Mouse (Mus musculus): ENCODE data around the gene Sfmbt2. TPM values are rescaled to one million over a fixed set of nuclear protein-coding genes. Genes with fewer than 3 reads are reported as not detected.
A peak's percentile ranks its signal among the peaks of the same experiment; 100 is the strongest.
"Not testable (repeated sequence)": the region's sequence is repeated elsewhere in the genome, so short reads cannot be mapped to it uniquely, and the experiment has no call there.

The Sfmbt2 gene
- polyA plus RNA-seq, 1 experiment from 2014 or later: 9.1 TPM

DNA sequence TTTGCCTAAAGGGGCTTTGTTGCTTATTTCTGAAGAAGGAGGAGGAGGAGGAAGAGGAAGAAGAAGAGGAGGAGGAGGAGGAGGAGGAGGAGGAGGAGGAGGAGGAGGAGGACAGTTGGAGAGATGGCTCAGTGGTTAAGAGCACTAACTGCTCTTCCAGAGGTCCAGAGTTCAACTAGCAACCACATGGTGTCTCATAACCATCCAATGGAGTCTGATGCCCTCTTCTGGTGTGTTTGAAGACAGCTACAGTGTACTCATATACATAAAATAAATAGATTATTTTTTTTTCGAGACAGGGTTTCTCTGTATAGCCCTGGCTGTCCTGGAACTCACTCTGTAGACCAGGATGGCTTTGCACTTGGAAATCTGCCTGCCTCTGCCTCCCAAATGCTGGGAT is 26.2 kb upstream of the Sfmbt2 start:
- not testable (repeated sequence) for ATAC-seq (ENCODE audit: low read depth); H3K4me2 ChIP-seq (ENCODE audit: low read depth, low read length); H3K9ac ChIP-seq (replicated peaks; ENCODE audit: low read depth, low read length); H3K36me3 ChIP-seq (ENCODE audit: control insufficient read depth, insufficient read depth, low read length); H3K27ac ChIP-seq (ENCODE audit: low read depth, low read length); H3K4me1 ChIP-seq (ENCODE audit: control insufficient read depth, insufficient read depth, low read length); H3K9me3 ChIP-seq (ENCODE audit: control insufficient read depth, low read length); H3K27me3 ChIP-seq (ENCODE audit: control insufficient read depth, insufficient read depth, low read length); H3K4me3 ChIP-seq (ENCODE audit: low read depth, low read length)
- 88% methylated on average over 1 of the region's 1 CpGs for WGBS

DNA sequence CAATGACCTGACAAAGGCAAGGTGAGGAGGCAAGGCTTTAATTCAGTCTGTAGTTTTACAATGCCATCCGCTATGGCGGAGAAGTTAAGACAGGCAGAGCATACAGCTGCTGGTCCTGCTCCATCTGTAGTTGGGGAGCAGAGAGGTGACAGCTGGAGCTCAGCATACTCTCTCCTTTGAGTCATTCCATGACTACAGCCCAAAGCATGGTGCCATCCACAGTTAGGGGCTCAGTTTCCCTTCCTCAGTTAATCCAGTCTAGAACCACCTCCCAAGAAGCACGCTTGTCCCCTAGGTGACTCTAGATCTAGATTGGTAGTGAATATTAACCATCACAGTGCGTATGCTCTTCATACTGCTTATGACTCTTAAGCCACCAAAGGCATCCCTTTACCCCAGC is 23.1 kb upstream of the Sfmbt2 start:
- Histone ChIP-seq H3K9ac (replicated peaks; ENCODE audit: low read depth, low read length) (no peak overlapping the region), H3K4me3 (ENCODE audit: low read depth, low read length) (no peak overlapping the region), H3K27me3 (ENCODE audit: control insufficient read depth, insufficient read depth, low read length) (no peaks in the 10 kb centered on the region), H3K36me3 (ENCODE audit: control insufficient read depth, insufficient read depth, low read length) (no peaks in the 10 kb centered on the region), H3K9me3 (ENCODE audit: control insufficient read depth, low read length) (no peaks in the 10 kb centered on the region), H3K4me1 (ENCODE audit: control insufficient read depth, insufficient read depth, low read length) (no peaks in the 10 kb centered on the region), H3K4me2 (ENCODE audit: low read depth, low read length) (no peak overlapping the region), H3K27ac (ENCODE audit: low read depth, low read length) (no peak overlapping the region)
- WGBS: 94% methylated on average over 4 of the region's 4 CpGs
- ATAC-seq (ENCODE audit: low read depth): no peak

DNA sequence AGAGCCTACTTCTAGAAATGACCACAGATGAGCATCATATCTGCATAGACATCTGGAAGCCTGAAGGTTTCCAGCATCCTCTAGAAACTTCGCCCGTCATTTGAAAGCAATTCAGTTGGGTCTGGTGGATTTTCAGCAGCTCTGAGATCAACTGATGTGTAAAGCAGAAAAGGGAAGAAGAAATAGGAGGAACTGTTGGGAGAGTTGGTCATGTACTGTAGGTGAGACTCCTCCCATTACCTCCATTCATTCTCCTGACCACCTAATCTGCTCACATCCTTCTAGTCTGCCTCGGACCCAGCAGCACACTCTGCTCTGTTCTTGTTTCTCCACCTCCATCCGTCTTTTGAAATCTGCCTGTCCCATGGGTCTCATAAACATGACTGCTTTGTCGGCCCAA is 22.3 kb upstream of the Sfmbt2 start:
- H3K4me2 ChIP-seq (ENCODE audit: low read depth, low read length): no peak overlapping the region
- no peaks in the 10 kb centered on the region for H3K27me3 ChIP-seq (ENCODE audit: control insufficient read depth, insufficient read depth, low read length)
- no peak for ATAC-seq (ENCODE audit: low read depth)
- H3K36me3 ChIP-seq (ENCODE audit: control insufficient read depth, insufficient read depth, low read length): no peaks in the 10 kb centered on the region
- H3K4me3 ChIP-seq (ENCODE audit: low read depth, low read length): no peak overlapping the region
- WGBS: 63% methylated on average over 5 of the region's 5 CpGs
- H3K9me3 ChIP-seq (ENCODE audit: control insufficient read depth, low read length): no peaks in the 10 kb centered on the region
- no peaks in the 10 kb centered on the region for H3K4me1 ChIP-seq (ENCODE audit: control insufficient read depth, insufficient read depth, low read length)
- no peak overlapping the region for H3K27ac ChIP-seq (ENCODE audit: low read depth, low read length)
- H3K9ac ChIP-seq (replicated peaks; ENCODE audit: low read depth, low read length): no peak overlapping the region

DNA sequence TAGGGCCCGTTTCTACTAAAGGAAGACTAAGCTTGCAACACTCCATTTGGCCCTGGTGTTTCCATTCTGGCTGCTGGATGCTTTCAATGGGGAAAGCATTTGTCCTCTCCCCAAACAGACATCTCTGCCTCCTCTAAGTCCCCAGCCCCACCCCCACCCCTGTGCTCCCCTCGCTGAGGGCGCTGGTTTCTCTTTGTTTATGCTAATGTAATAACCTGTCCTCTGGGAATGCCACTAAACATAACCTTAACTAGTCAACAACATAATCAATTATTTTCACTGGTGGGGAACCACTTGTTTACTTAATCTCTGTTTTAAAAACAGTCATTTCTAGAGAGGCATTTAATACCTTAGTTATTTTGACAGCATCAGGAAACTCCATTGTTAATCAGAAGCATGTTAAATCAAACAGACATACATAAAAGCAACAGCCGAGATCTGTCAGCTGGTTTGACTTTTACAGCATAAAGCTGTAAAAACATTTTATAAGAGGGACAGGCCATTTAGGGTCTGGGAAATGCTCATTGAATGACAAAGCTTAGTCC is 20.0 kb upstream of the Sfmbt2 start:
- 0 out of 2 replicates have a peak, but pooled peaks have one; percentile 24 for ATAC-seq (ENCODE audit: low read depth)
- no peak overlapping the region for H3K9ac ChIP-seq (replicated peaks; ENCODE audit: low read depth, low read length)
- no peaks in the 10 kb centered on the region for H3K27me3 ChIP-seq (ENCODE audit: control insufficient read depth, insufficient read depth, low read length)
- H3K9me3 ChIP-seq (ENCODE audit: control insufficient read depth, low read length): no peaks in the 10 kb centered on the region
- H3K4me1 ChIP-seq (ENCODE audit: control insufficient read depth, insufficient read depth, low read length): no peaks in the 10 kb centered on the region
- H3K4me2 ChIP-seq (ENCODE audit: low read depth, low read length): no peak overlapping the region
- no peak overlapping the region for H3K4me3 ChIP-seq (ENCODE audit: low read depth, low read length)
- no peak overlapping the region for H3K27ac ChIP-seq (ENCODE audit: low read depth, low read length)
- no peaks in the 10 kb centered on the region for H3K36me3 ChIP-seq (ENCODE audit: control insufficient read depth, insufficient read depth, low read length)
- WGBS: 14% methylated on average over 4 of the region's 4 CpGs

DNA sequence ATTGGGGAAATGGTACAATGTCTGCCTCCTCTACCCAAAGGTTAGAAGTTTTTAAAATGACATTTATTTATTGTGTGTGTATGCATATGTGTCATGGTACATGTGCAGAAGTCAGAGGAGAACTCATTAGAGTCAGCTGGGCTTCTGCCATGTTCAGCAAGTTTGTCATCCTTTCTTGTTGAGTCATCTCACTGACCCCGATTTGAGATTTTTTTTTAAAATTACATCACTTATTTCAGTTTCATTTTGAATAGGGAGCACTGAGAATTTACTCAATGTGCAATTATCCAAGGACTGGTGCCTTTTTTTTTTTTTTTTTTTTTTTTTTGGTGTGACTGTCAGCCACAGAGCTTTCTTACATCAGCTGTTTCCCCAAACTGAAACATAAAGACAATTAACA is 19.2 kb upstream of the Sfmbt2 start:
- Histone ChIP-seq H3K9me3 (ENCODE audit: control insufficient read depth, low read length) (no peaks in the 10 kb centered on the region), H3K4me1 (ENCODE audit: control insufficient read depth, insufficient read depth, low read length) (no peaks in the 10 kb centered on the region), H3K4me2 (ENCODE audit: low read depth, low read length) (no peak overlapping the region), H3K27ac (ENCODE audit: low read depth, low read length) (no peak overlapping the region), H3K27me3 (ENCODE audit: control insufficient read depth, insufficient read depth, low read length) (no peaks in the 10 kb centered on the region), H3K4me3 (ENCODE audit: low read depth, low read length) (no peak overlapping the region), H3K36me3 (ENCODE audit: control insufficient read depth, insufficient read depth, low read length) (no peaks in the 10 kb centered on the region), H3K9ac (replicated peaks; ENCODE audit: low read depth, low read length) (no peak overlapping the region)
- ATAC-seq (ENCODE audit: low read depth): no peak
- WGBS: 81% methylated on average over 1 of the region's 1 CpGs

DNA sequence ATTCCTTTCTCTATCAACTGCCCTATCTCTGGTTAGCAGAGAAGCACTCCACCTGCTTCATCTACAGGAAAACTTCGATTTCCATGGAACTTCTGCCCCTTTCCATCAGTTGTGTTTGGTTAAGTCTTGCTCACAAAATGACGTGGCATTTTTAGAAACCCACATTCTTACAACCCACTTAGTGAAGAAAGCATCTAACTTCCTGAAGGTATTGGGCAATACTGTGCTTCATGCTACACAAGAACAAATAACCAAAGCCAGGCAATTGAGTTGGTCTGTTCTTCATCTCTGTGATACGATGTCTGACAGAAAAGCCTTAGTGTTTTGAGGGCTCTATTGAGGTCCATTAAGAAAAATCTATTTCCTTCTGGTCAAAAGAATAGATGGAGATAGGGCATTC is 17.4 kb upstream of the Sfmbt2 start:
- H3K9me3 ChIP-seq (ENCODE audit: control insufficient read depth, low read length): no peaks in the 10 kb centered on the region
- H3K27ac ChIP-seq (ENCODE audit: low read depth, low read length): no peak overlapping the region
- no peaks in the 10 kb centered on the region for H3K36me3 ChIP-seq (ENCODE audit: control insufficient read depth, insufficient read depth, low read length)
- no peak overlapping the region for H3K4me2 ChIP-seq (ENCODE audit: low read depth, low read length)
- H3K27me3 ChIP-seq (ENCODE audit: control insufficient read depth, insufficient read depth, low read length): no peaks in the 10 kb centered on the region
- no peak for ATAC-seq (ENCODE audit: low read depth)
- WGBS: 75% methylated on average over 3 of the region's 3 CpGs
- H3K4me1 ChIP-seq (ENCODE audit: control insufficient read depth, insufficient read depth, low read length): no peaks in the 10 kb centered on the region
- no peak overlapping the region for H3K4me3 ChIP-seq (ENCODE audit: low read depth, low read length)
- no peak overlapping the region for H3K9ac ChIP-seq (replicated peaks; ENCODE audit: low read depth, low read length)

DNA sequence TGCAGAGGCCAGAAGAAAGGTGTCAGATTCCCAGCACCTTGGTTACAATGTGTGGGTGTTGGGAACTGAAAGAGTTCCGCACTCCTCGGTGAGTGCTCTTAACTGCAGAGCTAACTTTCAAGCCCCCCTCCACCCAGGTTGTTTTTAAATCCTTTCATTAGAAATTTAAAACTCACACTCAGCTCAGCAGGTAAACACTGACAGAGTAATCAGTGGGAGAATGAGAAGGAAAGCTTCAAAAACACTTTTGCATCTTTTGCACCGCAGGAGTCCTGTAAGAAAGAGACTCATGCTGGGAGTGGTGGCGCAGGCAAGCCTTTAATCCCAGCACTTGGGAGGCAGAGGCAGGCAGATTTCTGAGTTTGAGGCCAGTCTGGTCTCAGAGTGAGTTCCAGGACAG is 16.4 kb upstream of the Sfmbt2 start:
- Histone ChIP-seq H3K4me3 (ENCODE audit: low read depth, low read length) (no peak overlapping the region), H3K4me2 (ENCODE audit: low read depth, low read length) (no peak overlapping the region), H3K4me1 (ENCODE audit: control insufficient read depth, insufficient read depth, low read length) (no peaks in the 10 kb centered on the region), H3K36me3 (ENCODE audit: control insufficient read depth, insufficient read depth, low read length) (no peaks in the 10 kb centered on the region), H3K9me3 (ENCODE audit: control insufficient read depth, low read length) (no peaks in the 10 kb centered on the region), H3K9ac (replicated peaks; ENCODE audit: low read depth, low read length) (no peak overlapping the region), H3K27me3 (ENCODE audit: control insufficient read depth, insufficient read depth, low read length) (no peaks in the 10 kb centered on the region), H3K27ac (ENCODE audit: low read depth, low read length) (no peak overlapping the region)
- no peak for ATAC-seq (ENCODE audit: low read depth)
- WGBS: 52% methylated on average over 4 of the region's 4 CpGs

DNA sequence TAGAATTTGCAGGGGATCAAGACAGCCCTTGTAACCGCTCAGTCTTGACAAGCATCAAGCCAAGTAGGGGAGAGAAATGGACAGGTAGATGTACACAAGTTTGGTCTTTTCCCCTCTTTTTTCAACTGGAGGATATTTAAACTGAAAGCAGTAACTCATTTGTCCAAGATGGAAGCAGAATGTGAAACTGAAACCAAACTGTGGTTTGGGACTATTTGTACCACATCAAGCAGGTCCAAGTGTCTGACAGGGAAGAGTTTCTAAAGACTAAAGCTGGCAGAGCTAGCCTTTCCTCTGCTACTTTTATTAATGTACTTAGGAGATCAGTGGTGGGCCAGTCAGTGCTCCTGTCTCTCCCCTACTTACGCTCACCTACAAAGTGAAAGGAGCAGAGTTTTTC is 10.4 kb upstream of the Sfmbt2 start:
- Histone ChIP-seq H3K36me3 (ENCODE audit: control insufficient read depth, insufficient read depth, low read length) (no peaks in the 10 kb centered on the region), H3K27ac (ENCODE audit: low read depth, low read length) (no peak overlapping the region), H3K9me3 (ENCODE audit: control insufficient read depth, low read length) (no peaks in the 10 kb centered on the region), H3K4me3 (ENCODE audit: low read depth, low read length) (no peak overlapping the region), H3K4me1 (ENCODE audit: control insufficient read depth, insufficient read depth, low read length) (no peaks in the 10 kb centered on the region), H3K27me3 (ENCODE audit: control insufficient read depth, insufficient read depth, low read length) (no peaks in the 10 kb centered on the region), H3K4me2 (ENCODE audit: low read depth, low read length) (no peak overlapping the region), H3K9ac (replicated peaks; ENCODE audit: low read depth, low read length) (no peak overlapping the region)
- ATAC-seq (ENCODE audit: low read depth): no peak
- WGBS: 94% methylated on average over 2 of the region's 2 CpGs

DNA sequence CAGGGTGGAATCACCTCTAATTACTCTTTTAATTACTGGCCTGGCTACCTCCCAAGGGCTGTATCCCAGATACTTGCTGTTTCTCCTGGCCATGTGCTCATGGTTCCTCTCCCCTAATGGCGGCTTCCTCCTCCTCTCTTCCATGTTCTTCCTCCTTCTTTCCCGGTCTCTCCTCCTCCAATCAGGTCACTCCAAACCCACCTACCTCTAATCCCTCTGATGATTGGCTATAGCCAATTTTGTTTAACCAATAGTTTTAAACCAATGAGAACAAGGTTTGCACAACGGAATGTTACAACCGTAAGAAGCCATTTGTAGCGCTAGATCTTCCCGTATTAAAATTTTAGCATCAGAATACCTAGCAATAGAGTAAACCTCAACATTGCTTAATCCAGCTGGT is 5.2 kb upstream of the Sfmbt2 start:
- 96% methylated on average over 6 of the region's 6 CpGs for WGBS
- Histone ChIP-seq H3K4me2 (ENCODE audit: low read depth, low read length) (no peak overlapping the region), H3K27ac (ENCODE audit: low read depth, low read length) (no peak overlapping the region), H3K27me3 (ENCODE audit: control insufficient read depth, insufficient read depth, low read length) (peaks cover 19% of the 10 kb centered on the region), H3K9me3 (ENCODE audit: control insufficient read depth, low read length) (no peaks in the 10 kb centered on the region), H3K4me3 (ENCODE audit: low read depth, low read length) (no peak overlapping the region), H3K36me3 (ENCODE audit: control insufficient read depth, insufficient read depth, low read length) (no peaks in the 10 kb centered on the region), H3K4me1 (ENCODE audit: control insufficient read depth, insufficient read depth, low read length) (no peaks in the 10 kb centered on the region), H3K9ac (replicated peaks; ENCODE audit: low read depth, low read length) (no peak overlapping the region)
- no peak for ATAC-seq (ENCODE audit: low read depth)

DNA sequence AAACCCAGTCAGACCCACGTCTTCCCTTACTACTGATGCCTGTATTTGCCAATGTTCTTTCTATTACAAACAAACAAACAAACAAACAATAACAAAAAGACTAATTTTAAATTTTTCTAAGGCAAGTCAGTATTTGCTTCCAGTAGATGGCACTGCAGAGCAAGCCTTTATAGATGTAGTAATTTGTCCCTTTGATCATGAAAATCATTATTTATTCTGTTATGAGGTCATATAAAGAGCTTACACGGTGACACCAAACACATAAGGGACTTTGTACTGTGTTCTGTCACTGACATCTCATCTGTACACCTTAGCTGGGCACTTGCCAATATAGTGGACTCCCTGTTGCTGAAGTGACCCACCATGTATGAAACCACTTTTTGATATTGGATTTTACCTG is 4.0 kb upstream of the Sfmbt2 start:
- Histone ChIP-seq H3K9ac (replicated peaks; ENCODE audit: low read depth, low read length) (no peak overlapping the region), H3K4me1 (ENCODE audit: control insufficient read depth, insufficient read depth, low read length) (no peaks in the 10 kb centered on the region), H3K9me3 (ENCODE audit: control insufficient read depth, low read length) (no peaks in the 10 kb centered on the region), H3K27me3 (ENCODE audit: control insufficient read depth, insufficient read depth, low read length) (peaks cover 31% of the 10 kb centered on the region), H3K4me2 (ENCODE audit: low read depth, low read length) (no peak overlapping the region), H3K27ac (ENCODE audit: low read depth, low read length) (no peak overlapping the region), H3K4me3 (ENCODE audit: low read depth, low read length) (no peak overlapping the region), H3K36me3 (ENCODE audit: control insufficient read depth, insufficient read depth, low read length) (no peaks in the 10 kb centered on the region)
- WGBS: 25% methylated on average over 2 of the region's 2 CpGs
- peak; percentile 42; the same call in 1 of the 2 replicates for ATAC-seq (ENCODE audit: low read depth)
